Mouse (Mus musculus) central nervous system, embryonic 14 days (tissue): ENCODE results near the gene Pwwp2a. TPM values are rescaled to one million over a fixed set of nuclear protein-coding genes. Genes with fewer than 3 reads are reported as not detected.

Experiments
- polyA plus RNA-seq: library from polyadenylated mRNA; depleted of rRNA; stranded (reverse); fragments of >200 nt; gene quantifications from 2 replicates; pipeline ENCODE4 v1.2.3, GENCODE M21; 2012; rRNA removed

Pwwp2a gene
- polyA plus RNA-seq, result 48.2 and 48.7 TPM in 2 replicates

DNA sequence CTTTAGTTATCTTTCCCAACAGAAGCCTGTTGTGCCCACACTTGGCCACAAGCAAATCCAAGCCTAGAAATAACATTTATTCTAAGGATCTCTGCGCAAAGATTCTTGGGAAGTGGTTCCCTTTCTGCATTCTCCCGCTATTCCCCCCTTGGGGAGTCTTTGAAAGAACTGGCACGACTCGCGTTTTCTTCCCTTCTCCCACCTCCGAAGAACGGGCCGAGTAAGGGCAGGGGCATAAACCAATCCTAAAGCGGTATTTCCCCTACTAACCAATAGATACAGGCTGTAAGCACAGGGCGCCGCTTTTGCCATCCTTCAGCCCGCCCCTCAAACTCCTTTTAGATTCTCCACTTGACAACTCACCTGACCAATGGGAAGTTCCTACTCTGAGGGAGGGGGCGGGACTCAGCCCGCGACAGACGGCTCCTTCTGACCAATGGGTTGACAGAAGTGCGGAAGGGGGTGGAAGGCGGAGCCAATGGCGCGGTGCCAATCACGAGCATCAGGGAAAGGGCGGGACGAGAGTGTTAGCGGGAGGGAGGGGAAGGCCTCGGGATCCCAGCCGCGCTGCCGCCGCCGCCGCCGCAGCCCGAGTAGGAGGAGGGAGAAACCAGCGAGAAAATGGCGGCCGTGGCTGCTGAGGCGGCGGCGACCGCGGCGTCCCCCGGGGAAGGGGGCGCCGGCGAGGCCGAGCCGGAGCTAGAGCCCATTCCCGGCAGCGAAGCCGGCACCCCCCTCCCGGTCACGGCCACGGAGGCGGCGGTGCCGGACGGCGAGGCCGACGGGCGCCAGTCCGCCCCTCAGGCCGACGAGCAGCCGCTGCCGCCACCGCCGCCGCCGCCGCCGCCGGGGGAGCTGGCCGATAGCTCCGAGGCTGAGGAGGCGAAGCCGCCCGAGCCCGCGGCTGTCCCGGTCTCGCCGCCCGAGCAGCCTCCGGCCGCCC is at the start of gene Pwwp2a:
Gene Pwwp2a, plus strand, starts transcription at position 527 of the 943 bp plus-strand sequence.

DNA sequence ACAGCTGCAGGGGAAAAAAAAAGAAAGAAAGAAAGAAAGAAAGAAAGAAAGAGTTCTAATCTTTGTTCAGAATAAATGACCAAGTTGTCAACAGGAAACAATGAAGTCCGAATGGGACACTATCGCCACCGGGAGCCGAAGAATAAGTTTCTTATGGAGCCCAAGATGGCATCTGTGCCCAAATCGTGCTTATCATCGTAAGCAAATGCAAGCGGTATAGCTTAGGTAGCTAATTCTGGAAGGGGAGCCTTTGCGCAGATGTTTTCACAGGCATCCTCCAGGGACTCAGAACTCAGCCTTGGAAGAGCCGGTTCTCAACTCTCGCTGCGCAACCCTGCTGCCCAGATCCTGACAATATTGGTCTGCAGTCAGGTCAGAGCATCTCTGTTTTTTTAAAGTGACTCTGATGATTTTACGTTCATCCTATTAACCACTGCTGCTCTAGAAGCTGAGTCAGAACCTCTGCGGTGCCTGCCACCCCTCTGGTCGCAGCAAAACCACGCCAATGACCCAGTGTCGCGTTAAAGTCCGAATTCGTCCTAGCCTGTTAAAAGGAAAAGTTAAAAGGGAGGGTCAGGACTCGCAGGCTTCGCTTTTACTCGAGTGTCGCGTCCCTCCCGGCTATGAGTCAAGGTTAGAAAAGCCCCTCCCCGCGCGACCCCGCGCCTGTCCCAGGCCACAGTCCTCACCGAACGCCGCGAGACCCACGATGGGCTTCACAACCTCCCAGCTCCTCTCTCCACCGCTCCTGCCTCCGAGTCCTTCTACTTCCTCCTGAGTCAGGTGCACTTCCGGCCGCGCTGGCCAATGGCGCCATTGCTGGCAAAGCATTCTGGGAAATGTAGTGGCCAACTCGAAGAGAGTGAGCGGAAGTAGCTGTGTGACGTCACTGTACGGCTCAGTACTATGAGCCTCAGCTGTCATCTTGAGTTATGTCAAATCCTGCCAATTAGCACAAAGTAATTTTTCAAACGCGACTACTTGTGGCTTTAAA is 65.7 kb downstream of the Pwwp2a start, which contains the start of gene Ttc1:
Gene Ttc1, minus strand, starts transcription at position 776 of the 994 bp plus-strand sequence.

Other genes with a start within 250 kb of the Pwwp2a start
- gene Slu7, start 248.3 kb upstream of the Pwwp2a start, polyA plus RNA-seq, result 18.6 and 20.4 TPM in 2 replicates
- gene C1qtnf2, start 207.7 kb upstream of the Pwwp2a start, polyA plus RNA-seq, result 6.0 and 10.3 TPM in 2 replicates
- gene Ccnjl, start 153.2 kb upstream of the Pwwp2a start, polyA plus RNA-seq, result 6.8 and 8.3 TPM in 2 replicates
- 0.95 and 1.3 TPM in 2 replicates for gene 4933415A04Rik, start 95.0 kb upstream of the Pwwp2a start, polyA plus RNA-seq
- not detected in 2 replicates for gene Fabp6, start 80.5 kb upstream of the Pwwp2a start, polyA plus RNA-seq
- gene Ttc1, start 66.0 kb downstream of the Pwwp2a start, polyA plus RNA-seq, result 47.2 and 50.3 TPM in 2 replicates
- gene Adra1b, start 219.2 kb downstream of the Pwwp2a start, polyA plus RNA-seq, result 4.7 and 5.6 TPM in 2 replicates